Mouse (Mus musculus) cerebellum, adult 18-20 months (tissue): ENCODE results near the gene Mib2.
"Not testable (repeated sequence)": the region's sequence is repeated elsewhere in the genome, so short reads cannot be mapped to it uniquely, and the experiment has no call there.

Experiments
- DNase-seq, 2 experiments: peaks; one replicate each; pipeline ENCODE4 v3.0.0; 2021

Mib2 gene

GRCm38 (mm10) chr4:155669598-155670075 is 639 bp upstream of the Mib2 start:
- DNase-seq = no peak

GRCm38 (mm10) chr4:155666903-155667302 is 2.1 kb downstream of the Mib2 start:
- no peak for DNase-seq

GRCm38 (mm10) chr4:155660641-155661040 is 8.4 kb downstream of the Mib2 start:
- no peak for DNase-seq

GRCm38 (mm10) chr4:155658961-155659360 is 10.0 kb downstream of the Mib2 start:
- DNase-seq = no peak

- DNase-seq = peak; percentile 28 to 37
Measured at GRCm38 (mm10) chr4:155656214-155656751, 12.7 kb downstream of the Mib2 start.

- DNase-seq = peak; percentile 71 to 72
Measured at GRCm38 (mm10) chr4:155654456-155655298, 14.3 kb downstream of the Mib2 start.

- DNase-seq = no peak
Measured at GRCm38 (mm10) chr4:155654183-155654455, 14.9 kb downstream of the Mib2 start.

GRCm38 (mm10) chr4:155653451-155654182 is 15.4 kb downstream of the Mib2 start:
- peak; percentile 68 to 69 for DNase-seq

GRCm38 (mm10) chr4:155653086-155653450 is 15.9 kb downstream of the Mib2 start, which contains the start of gene Mmp23:
Gene Mmp23 (minus strand): TSS chr4:155653384.
- peak in 1 of 2 experiments; percentile 63 for DNase-seq

GRCm38 (mm10) chr4:155652283-155653085 is 16.5 kb downstream of the Mib2 start:
- DNase-seq = peak; percentile 58 to 70

- peak in 1 of 2 experiments; percentile 10 for DNase-seq
Measured at GRCm38 (mm10) chr4:155651553-155652269, 17.3 kb downstream of the Mib2 start.

- DNase-seq = peak in 1 of 2 experiments; percentile 29
Measured at GRCm38 (mm10) chr4:155649355-155649754, 19.6 kb downstream of the Mib2 start.

- DNase-seq = no peak
Measured at GRCm38 (mm10) chr4:155645721-155646120, 23.3 kb downstream of the Mib2 start.

- not testable (repeated sequence) for DNase-seq
Measured at GRCm38 (mm10) chr4:155645308-155645707, 23.7 kb downstream of the Mib2 start, which contains the start of gene Gm10563. Gene Gm10563 (minus strand): TSS chr4:155645408.

GRCm38 (mm10) chr4:155643531-155643930 is 25.5 kb downstream of the Mib2 start:
- DNase-seq = no peak

GRCm38 (mm10) chr4:155635766-155636499 is 33.1 kb downstream of the Mib2 start:
- no peak for DNase-seq

- DNase-seq = no peak
Measured at GRCm38 (mm10) chr4:155630267-155630666, 38.7 kb downstream of the Mib2 start.

- DNase-seq = peak; percentile 97
Measured at GRCm38 (mm10) chr4:155624338-155625291, 44.4 kb downstream of the Mib2 start, which contains the start of gene Cdk11b. Gene Cdk11b (plus strand): TSS chr4:155624854.

GRCm38 (mm10) chr4:155618321-155618720 is 50.7 kb downstream of the Mib2 start:
- DNase-seq = no peak

- no peak for DNase-seq
Measured at GRCm38 (mm10) chr4:155613264-155613663, 55.7 kb downstream of the Mib2 start.
